In the genomic region with DNA sequence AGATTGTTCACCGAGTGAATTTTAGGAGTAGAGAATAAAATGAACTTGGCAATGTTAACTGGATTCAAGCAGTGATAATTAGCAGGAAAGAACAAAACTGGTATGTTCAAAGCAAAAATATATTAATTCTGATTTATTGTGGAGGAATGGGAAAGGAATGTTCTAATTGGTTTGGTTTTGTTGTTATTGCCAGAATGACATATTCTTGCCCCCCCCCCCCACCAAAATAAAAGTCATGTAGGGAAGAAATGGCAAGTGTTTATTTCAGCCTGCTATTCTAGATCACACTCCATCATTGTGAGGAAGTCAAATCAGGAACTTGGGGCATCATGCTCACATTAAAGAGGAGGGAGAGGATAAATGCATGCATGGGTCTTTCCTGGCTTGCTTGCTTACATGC, we compare ENCODE assay signal across 14 mouse cellular contexts.
DNase-seq lines count a peak whose midpoint lies in the region.
"Had no signal": no experiment of that assay in that cellular context is flagged by ENCODE, and none has a peak within 500 bp of the region (broad histone marks: within the 10 kb centered on the region; RNA-seq: fewer than 3 reads in every experiment).

No protein-coding gene starts in this region.

- peak; percentile 91 for DNase-seq in Muller cell, postnatal 12 days (ENCODE audit: inconsistent ontology term)
- DNase-seq in adrenal gland, postnatal 14 days = no peak
- DNase-seq: adrenal gland, adult 2 months; adrenal gland, adult 8-10 months; adrenal gland, postnatal 10 days; adrenal gland, postnatal 25 days; adrenal gland, postnatal 36 days; B cell, adult 2 months; cerebellum, adult 11 months; cerebellum, adult 11-12 months; cerebellum, adult 18-20 months; cerebellum, adult 2 months; cerebellum, adult 8-10 months; cerebellum, adult 9-10 months had no signal
